Mouse (Mus musculus): ENCODE data around the gene Gnptg. TPM values are rescaled to one million over a fixed set of nuclear protein-coding genes. Genes with fewer than 3 reads are reported as not detected.
A peak's percentile ranks its signal among the peaks of the same experiment; 100 is the strongest.

The Gnptg gene
- total RNA-seq, 4 experiments from 2014 or later: 70.8 to 79.1 (median 76.3) TPM

- DNase-seq (ENCODE audit: low spot score in 2 of 2): no peak
Measured at GRCm38 (mm10) chr17:25189091-25189490, 50.8 kb downstream of the Gnptg start.

- DNase-seq (ENCODE audit: low spot score in 2 of 2): peak in 1 of 2 experiments; percentile 47
Measured at GRCm38 (mm10) chr17:25188150-25189031, 51.5 kb downstream of the Gnptg start, which contains the start of gene Unkl. TSS of gene Unkl (plus strand) at chr17:25188397.

GRCm38 (mm10) chr17:25187784-25188149 is 52.2 kb downstream of the Gnptg start:
- no peak for DNase-seq (ENCODE audit: low spot score in 2 of 2)

GRCm38 (mm10) chr17:25184961-25185360 is 55.0 kb downstream of the Gnptg start:
- DNase-seq (ENCODE audit: low spot score in 2 of 2): no peak

GRCm38 (mm10) chr17:25184129-25184691 is 55.7 kb downstream of the Gnptg start, which contains the start of gene BC003965:
TSS of gene BC003965 (plus strand) at chr17:25184554.
- DNase-seq (ENCODE audit: low spot score in 2 of 2): peak; percentile 97 to 98

Small RNAs within 50 kb of the gene (microRNA-seq; reads per million reads assigned to microRNA genes)
- 32.3 to 86.1 reads per million in 2 experiments for gene Mir3547

Other genes starting within 250 kb of the Gnptg start
- 10 to 100 TPM; 25.2 to 28.6 (median 26.7) TPM for gene Cramp1l, start 224.3 kb downstream of the Gnptg start, total RNA-seq (2022)
- gene Ift140, start 224.0 kb downstream of the Gnptg start, total RNA-seq (2022): 10 to 100 TPM; 22.1 to 25.1 (median 23.5) TPM
- 1 to 10 TPM; 7.4 to 9.3 (median 8.1) TPM for gene Tmem204, start 156.5 kb downstream of the Gnptg start, total RNA-seq (2022)
- gene Telo2, start 124.2 kb downstream of the Gnptg start, total RNA-seq (2022): 10 to 100 TPM; 32.8 to 38.7 (median 36.8) TPM
- gene Ptx4, start 119.4 kb downstream of the Gnptg start, total RNA-seq (2022): 1 to 10 TPM in 3 of 4 experiments, under 1 TPM in 1; 0.89 to 3.9 (median 1.8) TPM
- 10 to 100 TPM; 54.7 to 61.5 (median 58.9) TPM for gene Clcn7, start 106.7 kb downstream of the Gnptg start, total RNA-seq (2022)
- gene Ccdc154, start 77.7 kb downstream of the Gnptg start, total RNA-seq (2022): under 1 TPM in 1 of 4 experiments, not detected in 3; 0.18 TPM
- gene Gm38655, start 64.7 kb downstream of the Gnptg start, total RNA-seq (2022): not detected
- gene BC003965, start 55.6 kb downstream of the Gnptg start, total RNA-seq (2022): 10 to 100 TPM; 19.7 to 21.1 (median 20.8) TPM
- gene Unkl, start 51.7 kb downstream of the Gnptg start, total RNA-seq (2022): 10 to 100 TPM; 36.0 to 42.6 (median 39.6) TPM
- 10 to 100 TPM; 22.9 to 28.4 (median 24.9) TPM for gene Tsr3, start within 50 bp of the Gnptg start, total RNA-seq (2022)
- 10 to 100 TPM in 3 of 4 experiments, 1 to 10 TPM in 1; 9.6 to 16.7 (median 11.0) TPM for gene Baiap3, start 16.2 kb upstream of the Gnptg start, total RNA-seq (2022)
- gene Ube2i, start 34.5 kb upstream of the Gnptg start, total RNA-seq (2022): 100 to 1,000 TPM; 212 to 231 (median 228) TPM
- gene Prss34, start 58.3 kb upstream of the Gnptg start, total RNA-seq (2022): not detected
- not detected for gene Prss28, start 68.5 kb upstream of the Gnptg start, total RNA-seq (2022)
- gene Prss29, start 78.5 kb upstream of the Gnptg start, total RNA-seq (2022): not detected
- not detected for gene Tpsab1, start 105.4 kb upstream of the Gnptg start, total RNA-seq (2022)
- gene Tpsb2, start 126.2 kb upstream of the Gnptg start, total RNA-seq (2022): 1 to 10 TPM in 1 of 4 experiments, under 1 TPM in 3; 0.31 to 1.0 (median 0.59) TPM
- under 1 TPM in 1 of 4 experiments, not detected in 3; 0.47 TPM for gene Tpsg1, start 129.1 kb upstream of the Gnptg start, total RNA-seq (2022)
- 100 to 1,000 TPM in 2 of 4 experiments, 10 to 100 TPM in 2; 92.8 to 120 (median 105) TPM for gene Cacna1h, start 193.7 kb upstream of the Gnptg start, total RNA-seq (2022)
- 1 to 10 TPM in 3 of 4 experiments, under 1 TPM in 1; 0.96 to 1.8 (median 1.2) TPM for gene Tekt4, start 214.5 kb upstream of the Gnptg start, total RNA-seq (2022)